Comparison of ENCODE assay signal across 8 mouse cellular contexts in the genomic region with DNA sequence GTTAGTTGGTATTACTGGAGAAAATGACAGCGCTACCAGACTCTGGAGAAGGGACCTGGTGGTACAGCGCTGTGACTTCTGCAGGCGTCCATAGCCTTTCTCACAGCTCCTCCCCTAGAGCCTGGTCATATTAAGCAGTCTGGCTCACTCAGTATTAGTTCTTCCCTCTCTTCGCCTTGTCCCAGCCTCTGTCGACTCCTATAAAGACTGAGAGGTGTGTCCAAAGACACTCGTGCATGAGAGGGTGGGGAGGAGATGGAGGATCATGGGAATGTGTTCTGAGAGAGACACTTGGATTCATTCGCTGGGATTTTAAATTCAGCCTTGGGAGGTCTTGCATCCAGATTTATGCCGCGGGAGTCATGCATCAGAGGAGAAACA. TPM values are rescaled to one million over a fixed set of nuclear protein-coding genes. Genes with fewer than 3 reads are reported as not detected.
A peak's percentile ranks its signal among the peaks of the same experiment; 100 is the strongest.
DNase-seq lines count a peak whose midpoint lies in the region; ATAC-seq and TF ChIP-seq lines count a peak whose summit lies in the region.

No protein-coding gene starts in this region.

- H3K9me3 ChIP-seq in heart, embryonic 14.5 days (ENCODE audit: control insufficient read depth, low read length): no peaks in the 10 kb centered on the region
- H3K9me3 ChIP-seq in ES-E14 (ENCODE audit: control insufficient read depth, insufficient read depth, low read depth, low read length): no peaks in the 10 kb centered on the region
- H3K9me3 ChIP-seq in embryonic facial prominence, embryonic 11.5 days (replicated peaks; ENCODE audit: control insufficient read depth, low read length): no peaks in the 10 kb centered on the region
- no peaks in the 10 kb centered on the region for H3K9me3 ChIP-seq in intestine, embryonic 14.5 days (ENCODE audit: control insufficient read depth, low read length)
- no peaks in the 10 kb centered on the region for H3K9me3 ChIP-seq in lung, postnatal 0 days (ENCODE audit: low read length)
- no peaks in the 10 kb centered on the region for H3K9me3 ChIP-seq in stomach, postnatal 0 days (ENCODE audit: control insufficient read depth, low read length)

- H3K27me3 ChIP-seq in heart, embryonic 14.5 days (ENCODE audit: control insufficient read depth, insufficient read depth, low read length): no peaks in the 10 kb centered on the region
- no peaks in the 10 kb centered on the region for H3K27me3 ChIP-seq in embryonic facial prominence, embryonic 11.5 days (ENCODE audit: control insufficient read depth, insufficient read depth, low read length)
- H3K27me3 ChIP-seq in intestine, embryonic 14.5 days (replicated peaks; ENCODE audit: control insufficient read depth, insufficient read depth, low read length): no peaks in the 10 kb centered on the region
- H3K27me3 ChIP-seq in lung, postnatal 0 days (replicated peaks; ENCODE audit: insufficient read depth, low read length): no peaks in the 10 kb centered on the region
- H3K27me3 ChIP-seq in stomach, postnatal 0 days (ENCODE audit: control insufficient read depth, insufficient read depth, low read length): no peaks in the 10 kb centered on the region

- no peak for TF ChIP-seq EP300 in lung, postnatal 0 days (IDR thresholded peaks at IDR 0.05)
- TF ChIP-seq EP300 in stomach, postnatal 0 days (optimal IDR thresholded peaks at IDR 0.05): no peak

- peak overlapping the region; percentile 91 for H3K9ac ChIP-seq in heart, embryonic 14.5 days (ENCODE audit: low read length)
- peak overlapping the region; percentile 91 for H3K9ac ChIP-seq in ES-E14 (ENCODE audit: insufficient read depth, low read depth, low read length, poor library complexity, severe bottlenecking)
- peak overlapping the region; percentile 76 for H3K9ac ChIP-seq in embryonic facial prominence, embryonic 11.5 days (replicated peaks; ENCODE audit: low read length)
- H3K9ac ChIP-seq in intestine, embryonic 14.5 days (ENCODE audit: low read length): peak overlapping the region; percentile 76
- peak overlapping the region; percentile 63 for H3K9ac ChIP-seq in lung, postnatal 0 days (replicated peaks; ENCODE audit: low read depth)
- H3K9ac ChIP-seq in stomach, postnatal 0 days (ENCODE audit: low read length): peak overlapping the region; percentile 87

- TF ChIP-seq CTCF in lung, postnatal 0 days (IDR thresholded peaks at IDR 0.05): no peak
- TF ChIP-seq CTCF in stomach, postnatal 0 days (IDR thresholded peaks at IDR 0.05; ENCODE audit: low read depth): no peak

- ATAC-seq in heart, embryonic 14.5 days (ENCODE audit: insufficient number of reproducible peaks, insufficient read depth, low FRiP score, low read depth): peak; percentile 45
- peak; percentile 66; the same call in 1 of the 2 replicates for ATAC-seq in embryonic facial prominence, embryonic 11.5 days (replicated peaks; ENCODE audit: insufficient number of reproducible peaks, low FRiP score, low TSS enrichment, low read depth)
- ATAC-seq in intestine, embryonic 14.5 days (replicated peaks; ENCODE audit: low FRiP score, low TSS enrichment, low read depth): peak; percentile 65
- ATAC-seq in lung, postnatal 0 days: peak; percentile 46
- ATAC-seq in stomach, postnatal 0 days (ENCODE audit: low FRiP score, low TSS enrichment): peak; percentile 63

- 8% methylated on average over 9 of the region's 9 CpGs for WGBS in heart, embryonic 14.5 days
- 9% methylated on average over 9 of the region's 9 CpGs for WGBS in embryonic facial prominence, embryonic 11.5 days
- 7% methylated on average over 9 of the region's 9 CpGs for WGBS in intestine, embryonic 14.5 days
- WGBS in lung, postnatal 0 days: 4% methylated on average over 9 of the region's 9 CpGs
- WGBS in stomach, postnatal 0 days: 4% methylated on average over 9 of the region's 9 CpGs

- peak overlapping the region; percentile 61 to 84 for H3K27ac ChIP-seq in heart, embryonic 14.5 days (replicated peaks in 1 of 2; ENCODE audit: control insufficient read depth in 1 of 2, insufficient read depth in 1 of 2, low read depth in 2 of 2, low read length in 2 of 2)
- H3K27ac ChIP-seq in ES-E14 (ENCODE audit: insufficient read depth, low read depth, low read length, poor library complexity, severe bottlenecking): no peak overlapping the region
- no peak overlapping the region for H3K27ac ChIP-seq in embryonic facial prominence, embryonic 11.5 days (replicated peaks; ENCODE audit: low read depth, low read length)
- H3K27ac ChIP-seq in intestine, embryonic 14.5 days (ENCODE audit: low read depth): peak overlapping the region; percentile 43
- peak overlapping the region; percentile 65 for H3K27ac ChIP-seq in lung, postnatal 0 days (ENCODE audit: low read length)
- peak overlapping the region; percentile 90 for H3K27ac ChIP-seq in stomach, postnatal 0 days (replicated peaks)

- H3K4me2 ChIP-seq in heart, embryonic 14.5 days (ENCODE audit: low read length): peak overlapping the region; percentile 88
- peak overlapping the region; percentile 64 for H3K4me2 ChIP-seq in embryonic facial prominence, embryonic 11.5 days (ENCODE audit: low read depth, low read length)
- H3K4me2 ChIP-seq in intestine, embryonic 14.5 days (ENCODE audit: low read length): peak overlapping the region; percentile 89
- H3K4me2 ChIP-seq in lung, postnatal 0 days (replicated peaks; ENCODE audit: low read depth, low read length): peak overlapping the region; percentile 76
- peak overlapping the region; percentile 92 for H3K4me2 ChIP-seq in stomach, postnatal 0 days (replicated peaks; ENCODE audit: low read depth)

- DNase-seq in heart, postnatal 36 days: no peak
- no peak for DNase-seq in ES-E14 (ENCODE audit: low read depth, low spot score)
- DNase-seq in embryonic facial prominence, embryonic 11.5 days (ENCODE audit: low spot score): peak; percentile 21
- no peak for DNase-seq in intestine, embryonic 14.5 days (ENCODE audit: low spot score)
- peak; percentile 62 for DNase-seq in lung, postnatal 0 days (ENCODE audit: low spot score)
- DNase-seq in stomach, postnatal 0 days (ENCODE audit: low spot score): no peak
- no peak for DNase-seq in spleen, postnatal 10 days (ENCODE audit: low spot score in 2 of 2)

- peak overlapping the region; percentile 79 to 97 for H3K4me3 ChIP-seq in heart, embryonic 14.5 days (ENCODE audit: control insufficient read depth in 1 of 2, insufficient read depth in 1 of 2, low read depth in 1 of 2, low read length in 2 of 2)
- peak overlapping the region; percentile 93 to 96 for H3K4me3 ChIP-seq in ES-E14 (ENCODE audit: insufficient read depth in 1 of 2, low read depth in 1 of 2, low read length in 2 of 2, poor library complexity in 1 of 2, severe bottlenecking in 1 of 2)
- H3K4me3 ChIP-seq in embryonic facial prominence, embryonic 11.5 days (ENCODE audit: low read depth, low read length): peak overlapping the region; percentile 63
- peak overlapping the region; percentile 95 for H3K4me3 ChIP-seq in intestine, embryonic 14.5 days (ENCODE audit: low read depth, low read length)
- H3K4me3 ChIP-seq in lung, postnatal 0 days (ENCODE audit: low read depth, low read length): peak overlapping the region; percentile 67
- H3K4me3 ChIP-seq in stomach, postnatal 0 days (ENCODE audit: low read depth, low read length): peak overlapping the region; percentile 91

- in situ Hi-C loops in ES-E14 (cut with MboI; ENCODE audit: low sequenced_read_pairs in 2 of 2, unreplicated experiment in 2 of 2): no loop called here

- peaks cover 27% of the 10 kb centered on the region for H3K36me3 ChIP-seq in heart, embryonic 14.5 days (ENCODE audit: control insufficient read depth, insufficient read depth, low read length)
- H3K36me3 ChIP-seq in ES-E14 (ENCODE audit: control insufficient read depth, insufficient read depth, low read length, poor library complexity, severe bottlenecking): peaks cover 19% of the 10 kb centered on the region
- no peaks in the 10 kb centered on the region; the same call in none of the 2 replicates for H3K36me3 ChIP-seq in embryonic facial prominence, embryonic 11.5 days (replicated peaks; ENCODE audit: control insufficient read depth, insufficient read depth, low read depth, low read length)
- H3K36me3 ChIP-seq in intestine, embryonic 14.5 days (ENCODE audit: control insufficient read depth, insufficient read depth, low read length): peaks cover 36% of the 10 kb centered on the region
- H3K36me3 ChIP-seq in lung, postnatal 0 days (ENCODE audit: insufficient read depth, low read length): peaks cover 14% of the 10 kb centered on the region; the same call in 1 of the 2 replicates
- H3K36me3 ChIP-seq in stomach, postnatal 0 days (ENCODE audit: control insufficient read depth, insufficient read depth, low read length): peaks cover 14% of the 10 kb centered on the region

- intact Hi-C loops in heart, postnatal 36 days (cut with DNase I): loop anchor here (5.0 kb wide), 1 partner anchor 524 kb away; a partner anchor contains a TSS

- H3K4me1 ChIP-seq in heart, embryonic 14.5 days (ENCODE audit: control insufficient read depth in 2 of 2, insufficient read depth in 2 of 2, low read length in 2 of 2): peaks cover 5 to 14% of the 10 kb centered on the region in 2 experiments
- H3K4me1 ChIP-seq in ES-E14 (ENCODE audit: control insufficient read depth in 2 of 2, insufficient read depth in 2 of 2, low read length in 2 of 2, poor library complexity in 1 of 2): peaks cover 2% of the 10 kb centered on the region in 2 experiments; a peak in 1 of 4 replicates
- no peaks in the 10 kb centered on the region for H3K4me1 ChIP-seq in embryonic facial prominence, embryonic 11.5 days (ENCODE audit: control insufficient read depth, insufficient read depth, low read length)
- H3K4me1 ChIP-seq in intestine, embryonic 14.5 days (replicated peaks; ENCODE audit: control insufficient read depth, insufficient read depth, low read length): peaks cover 11% of the 10 kb centered on the region
- peaks cover 6% of the 10 kb centered on the region; the same call in 1 of the 2 replicates for H3K4me1 ChIP-seq in lung, postnatal 0 days (ENCODE audit: insufficient read depth, low read depth, low read length)
- H3K4me1 ChIP-seq in stomach, postnatal 0 days (replicated peaks; ENCODE audit: control insufficient read depth, insufficient read depth): no peaks in the 10 kb centered on the region

RNA-seq across cellular contexts. Expression of a gene that starts 0.6 kb away (rescaled TPM):
- 56.8 and 61.8 TPM in 2 replicates for polyA plus RNA-seq in heart, embryonic 14.5 days (2014; fragmentation: Nextera tagmentation; extraction: Ambion mirVana)
- 10 to 100 TPM; 21.7 to 24.6 TPM for total RNA-seq in heart, postnatal 36 days (2021)
- total RNA-seq in ES-E14 (2012; rRNA removed): 26.0 and 34.9 TPM in 2 replicates
- polyA plus RNA-seq in embryonic facial prominence, embryonic 11.5 days (2014; fragmentation: Nextera tagmentation; extraction: Ambion mirVana): 47.8 and 56.5 TPM in 2 replicates
- polyA plus RNA-seq in intestine, embryonic 14.5 days (2014; fragmentation: Nextera tagmentation; extraction: Ambion mirVana): 62.2 and 66.2 TPM in 2 replicates
- 53.4 and 53.5 TPM in 2 replicates for polyA plus RNA-seq in lung, postnatal 0 days (2015; fragmentation: Nextera tagmentation; extraction: Ambion mirVana)
- 55.6 and 58.7 TPM in 2 replicates for polyA plus RNA-seq in stomach, postnatal 0 days (2015; fragmentation: Nextera tagmentation; extraction: Ambion mirVana)

RNA-seq across cellular contexts. Expression of a gene that starts 52.0 kb away (rescaled TPM):
- polyA plus RNA-seq in heart, embryonic 14.5 days (2014; fragmentation: Nextera tagmentation; extraction: Ambion mirVana): 2.1 and 2.3 TPM in 2 replicates
- total RNA-seq in heart, postnatal 36 days (2021): 1 to 10 TPM; 3.7 to 4.9 TPM
- total RNA-seq in ES-E14 (2012; rRNA removed): 9.5 and 11.9 TPM in 2 replicates
- 2.6 and 3.4 TPM in 2 replicates for polyA plus RNA-seq in embryonic facial prominence, embryonic 11.5 days (2014; fragmentation: Nextera tagmentation; extraction: Ambion mirVana)
- 6.3 TPM in 2 replicates for polyA plus RNA-seq in intestine, embryonic 14.5 days (2014; fragmentation: Nextera tagmentation; extraction: Ambion mirVana)
- polyA plus RNA-seq in lung, postnatal 0 days (2015; fragmentation: Nextera tagmentation; extraction: Ambion mirVana): 1.1 and 1.2 TPM in 2 replicates
- polyA plus RNA-seq in stomach, postnatal 0 days (2015; fragmentation: Nextera tagmentation; extraction: Ambion mirVana): 1.1 and 1.2 TPM in 2 replicates

Comparison
In these comparisons a context has a peak if more than half of its experiments do, and no peak if none do; other contexts are left out.
1. H3K27ac ChIP-seq: peak in heart, embryonic 14.5 days (2 of 2), intestine, embryonic 14.5 days (single experiment), lung, postnatal 0 days (single experiment) and stomach, postnatal 0 days (single experiment); none in ES-E14 (single experiment) and embryonic facial prominence, embryonic 11.5 days (single experiment).
2. DNase-seq: peak in embryonic facial prominence, embryonic 11.5 days (single experiment) and lung, postnatal 0 days (single experiment); none in heart, postnatal 36 days (0 of 2), ES-E14 (single experiment), intestine, embryonic 14.5 days (single experiment), stomach, postnatal 0 days (single experiment) and spleen, postnatal 10 days (0 of 2).
3. Peak in every context shown above with its lines, with median percentiles within 50 percentile points of each other: ATAC-seq, H3K4me2 ChIP-seq, H3K4me3 ChIP-seq and H3K9ac ChIP-seq.